Mouse (Mus musculus) stomach, postnatal 0 days (tissue): ENCODE measurements around the gene Gm10974.

Experiments used
- CTCF ChIP-seq: IDR thresholded peaks from 2 replicates; pipeline ENCODE4 v1.5.1; 2016; ENCODE audit warnings: antibody characterized with exemption, low read depth, mild to moderate bottlenecking, moderate library complexity
- EP300 ChIP-seq: optimal IDR thresholded peaks from 2 replicates; pipeline ENCODE3; 2016; ENCODE audit warnings: antibody characterized with exemption

GRCm38 (mm10) chr7:66434453-66434935 is 68.8 kb downstream of the Gm10974 start:
- TF ChIP-seq CTCF = peak; percentile 94
- no peak for TF ChIP-seq EP300
